Mouse (Mus musculus) urinary bladder, adult 18-20 months (tissue): ENCODE data around the gene Was.
A peak's percentile ranks its signal among the peaks of the same experiment; 100 is the strongest.
"Not testable (repeated sequence)": the region's sequence is repeated elsewhere in the genome, so short reads cannot be mapped to it uniquely, and the experiment has no call there.

ENCODE experiments used
- DNase-seq, 2 experiments: peaks; one replicate each; pipeline ENCODE4 v3.0.0; 2022; ENCODE audit warnings: low spot score in 2 of 2, mixed read lengths in 2 of 2

Was gene

GRCm38 (mm10) chrX:8090346-8090953 is at the start of gene Was:
Was (minus strand) TSS chrX:8090498.
- no peak for DNase-seq

- DNase-seq, result no peak
Observed at GRCm38 (mm10) chrX:8139480-8139879, 49.2 kb upstream of the Was start.

- DNase-seq, result no peak
Observed at GRCm38 (mm10) chrX:8135886-8136285, 45.6 kb upstream of the Was start.

GRCm38 (mm10) chrX:8132017-8132976 is 42.0 kb upstream of the Was start, which contains the start of gene Wdr13:
Wdr13 (minus strand) TSS chrX:8132892.
- DNase-seq, result peak; percentile 59 to 85

GRCm38 (mm10) chrX:8131393-8131792 is 41.1 kb upstream of the Was start:
- DNase-seq, result no peak

GRCm38 (mm10) chrX:8125235-8125634 is 34.9 kb upstream of the Was start:
- no peak for DNase-seq

GRCm38 (mm10) chrX:8123821-8124470 is 33.6 kb upstream of the Was start:
- DNase-seq, result no peak

GRCm38 (mm10) chrX:8117264-8117663 is 27.0 kb upstream of the Was start:
- DNase-seq, result no peak

GRCm38 (mm10) chrX:8115275-8115674 is 25.0 kb upstream of the Was start:
- no peak for DNase-seq

GRCm38 (mm10) chrX:8105019-8105418 is 14.7 kb upstream of the Was start:
- no peak for DNase-seq

GRCm38 (mm10) chrX:8102213-8102668 is 11.9 kb upstream of the Was start:
- no peak for DNase-seq

- no peak for DNase-seq
Observed at GRCm38 (mm10) chrX:8101017-8101416, 10.7 kb upstream of the Was start.

- DNase-seq, result no peak
Observed at GRCm38 (mm10) chrX:8099435-8099834, 9.1 kb upstream of the Was start.

- peak; percentile 77 to 91 for DNase-seq
Observed at GRCm38 (mm10) chrX:8096787-8097242, 6.5 kb upstream of the Was start.

GRCm38 (mm10) chrX:8096068-8096786 is 5.9 kb upstream of the Was start:
- DNase-seq, result peak in 1 of 2 experiments; percentile 83

- no peak for DNase-seq
Observed at GRCm38 (mm10) chrX:8095546-8095945, 5.2 kb upstream of the Was start.

GRCm38 (mm10) chrX:8090954-8091347 is 653 bp upstream of the Was start:
- DNase-seq, result not testable (repeated sequence)

- no peak for DNase-seq
Observed at GRCm38 (mm10) chrX:8089746-8090145, 552 bp downstream of the Was start.

- DNase-seq, result no peak
Observed at GRCm38 (mm10) chrX:8085611-8086010, 4.7 kb downstream of the Was start.

- DNase-seq, result no peak
Observed at GRCm38 (mm10) chrX:8084771-8085259, 5.5 kb downstream of the Was start.

GRCm38 (mm10) chrX:8075104-8075503 is 15.2 kb downstream of the Was start:
- DNase-seq, result no peak
